Comparison of ENCODE assay signal across 8 mouse cellular contexts in genomic region chr16:17891567-17891959, GRCm38 (mm10). TPM values are rescaled to one million over a fixed set of nuclear protein-coding genes. Genes with fewer than 3 reads are reported as not detected.
DNase-seq lines count a peak whose midpoint lies in the region; ATAC-seq and TF ChIP-seq lines count a peak whose summit lies in the region.

TSS of gene Gm20518 (minus strand) at chr16:17891671.

- H3K27me3 ChIP-seq in heart, embryonic 11.5 days (ENCODE audit: control insufficient read depth, insufficient read depth, low read length): no peaks in the 10 kb centered on the region
- no peaks in the 10 kb centered on the region for H3K27me3 ChIP-seq in kidney, embryonic 16.5 days (ENCODE audit: insufficient read depth, low read length)
- no peaks in the 10 kb centered on the region for H3K27me3 ChIP-seq in liver, adult 2 months (ENCODE audit: control insufficient read depth, insufficient read depth, low read length)
- H3K27me3 ChIP-seq in myocyte (ENCODE audit: control insufficient read depth, insufficient read depth, insufficient read length): no peaks in the 10 kb centered on the region
- no peaks in the 10 kb centered on the region for H3K27me3 ChIP-seq in splenic B cell, adult 2 months (ENCODE audit: control insufficient read depth, insufficient read depth, low read length, poor library complexity, severe bottlenecking)

- peak; percentile 97 for DNase-seq in A20 (ENCODE audit: low read depth, low spot score)
- peak; percentile 78 for DNase-seq in liver, adult 2 months (ENCODE audit: extremely low read depth, low read depth, low spot score)
- peak; percentile 97 for DNase-seq in splenic B cell, adult 2 months (ENCODE audit: low read depth, low spot score)

- TF ChIP-seq CTCF in bone marrow macrophage, adult 2 months (IDR thresholded peaks at IDR 0.05; ENCODE audit: low read depth, low read length): no peak
- TF ChIP-seq CTCF in embryonic fibroblast, embryonic 13.5 days (IDR thresholded peaks at IDR 0.05; ENCODE audit: borderline replicate concordance, insufficient read depth, low read length): no peak
- TF ChIP-seq CTCF in liver, adult 2 months (IDR thresholded peaks at IDR 0.05; ENCODE audit: low read depth, low read length): no peak

- peak within 1 kb of the TSS; percentile 95 for H3K9ac ChIP-seq in heart, embryonic 11.5 days (ENCODE audit: low read depth, low read length)
- peak within 1 kb of the TSS; percentile 98 for H3K9ac ChIP-seq in kidney, embryonic 16.5 days (replicated peaks; ENCODE audit: low read length)
- peak within 1 kb of the TSS; percentile 92 for H3K9ac ChIP-seq in liver, adult 2 months (ENCODE audit: low read depth, low read length)

- H3K36me3 ChIP-seq in heart, embryonic 11.5 days (ENCODE audit: control insufficient read depth, insufficient read depth, low read length): no peaks in the 10 kb centered on the region
- peaks cover 4% of the 10 kb centered on the region; the same call in 1 of the 2 replicates for H3K36me3 ChIP-seq in kidney, embryonic 16.5 days (ENCODE audit: insufficient read depth, low read length)
- H3K36me3 ChIP-seq in liver, adult 2 months (ENCODE audit: control insufficient read depth, insufficient read depth, low read length): no peaks in the 10 kb centered on the region
- H3K36me3 ChIP-seq in myocyte (ENCODE audit: control insufficient read depth, insufficient read depth): no peaks in the 10 kb centered on the region
- no peaks in the 10 kb centered on the region; the same call in 1 of the 2 replicates for H3K36me3 ChIP-seq in splenic B cell, adult 2 months (ENCODE audit: control insufficient read depth, insufficient read depth, low read length, poor library complexity, severe bottlenecking)

- peak within 1 kb of the TSS; percentile 84 for H3K4me2 ChIP-seq in heart, embryonic 11.5 days
- peak within 1 kb of the TSS; percentile 85 for H3K4me2 ChIP-seq in kidney, embryonic 16.5 days (replicated peaks; ENCODE audit: low read depth, low read length)
- H3K4me2 ChIP-seq in myocyte (ENCODE audit: low read depth): peak within 1 kb of the TSS; percentile 97

- under 1% methylated on average over 38 of the region's 38 CpGs for WGBS in heart, embryonic 11.5 days (ENCODE audit: insufficient replicate concordance)
- WGBS in kidney, embryonic 16.5 days: 0% methylated on average over 36 of the region's 38 CpGs
- under 1% methylated on average over 38 of the region's 38 CpGs for WGBS in liver, adult 2 months

- peak within 1 kb of the TSS; percentile 58 for H3ac ChIP-seq in myocyte (ENCODE audit: control insufficient read depth, insufficient read length)

- no peaks in the 10 kb centered on the region for H3K9me3 ChIP-seq in heart, embryonic 11.5 days (replicated peaks; ENCODE audit: control insufficient read depth, low read length)
- no peaks in the 10 kb centered on the region for H3K9me3 ChIP-seq in kidney, embryonic 16.5 days (ENCODE audit: low read length)

- peak within 1 kb of the TSS; percentile 56 for H3K27ac ChIP-seq in bone marrow macrophage, adult 2 months (ENCODE audit: insufficient read depth, low read depth, low read length)
- peak within 1 kb of the TSS; percentile 57; the same call in 1 of the 2 replicates for H3K27ac ChIP-seq in embryonic fibroblast, embryonic 13.5 days (ENCODE audit: insufficient read depth, low read length)
- peak within 1 kb of the TSS; percentile 89 for H3K27ac ChIP-seq in heart, embryonic 11.5 days (ENCODE audit: low read depth, low read length)
- H3K27ac ChIP-seq in kidney, embryonic 16.5 days (ENCODE audit: low read length): peak within 1 kb of the TSS; percentile 96
- H3K27ac ChIP-seq in liver, adult 2 months (replicated peaks; ENCODE audit: insufficient read depth, low read depth, low read length): peak within 1 kb of the TSS; percentile 90

- no peak for TF ChIP-seq POLR2A in bone marrow macrophage, adult 2 months (IDR thresholded peaks at IDR 0.05; ENCODE audit: borderline replicate concordance, low read depth, low read length)
- TF ChIP-seq POLR2A in embryonic fibroblast, embryonic 13.5 days (IDR thresholded peaks at IDR 0.05; ENCODE audit: low read depth, low read length): peak; percentile 92
- TF ChIP-seq POLR2A in liver, adult 2 months (IDR thresholded peaks at IDR 0.05; ENCODE audit: extremely low read depth, insufficient read depth, low read length): peak; percentile 86
- TF ChIP-seq POLR2A in myocyte (IDR thresholded peaks at IDR 0.05; ENCODE audit: insufficient read length, low read depth): peak; percentile 98

- ATAC-seq in heart, embryonic 11.5 days (replicated peaks; ENCODE audit: insufficient number of reproducible peaks, low FRiP score, low TSS enrichment): peak; percentile 99
- ATAC-seq in kidney, embryonic 16.5 days (ENCODE audit: low FRiP score, low TSS enrichment): peak; percentile 98

- H3K79me2 ChIP-seq in liver, adult 2 months (ENCODE audit: control insufficient read depth, insufficient read depth, low read length): peaks cover 23% of the 10 kb centered on the region; the same call in 1 of the 2 replicates
- H3K79me2 ChIP-seq in myocyte (ENCODE audit: control insufficient read depth, insufficient read depth): peaks cover 36% of the 10 kb centered on the region

- H3K4me1 ChIP-seq in bone marrow macrophage, adult 2 months (ENCODE audit: control insufficient read depth, insufficient read depth, low read length): peaks cover 15% of the 10 kb centered on the region
- H3K4me1 ChIP-seq in embryonic fibroblast, embryonic 13.5 days (ENCODE audit: control insufficient read depth, insufficient read depth, low read length): no peaks in the 10 kb centered on the region; the same call in 1 of the 2 replicates
- peaks cover 13% of the 10 kb centered on the region for H3K4me1 ChIP-seq in heart, embryonic 11.5 days (ENCODE audit: control insufficient read depth, insufficient read depth, low read length)
- H3K4me1 ChIP-seq in kidney, embryonic 16.5 days (ENCODE audit: insufficient read depth, low read length): peaks cover 15% of the 10 kb centered on the region
- peaks cover 13% of the 10 kb centered on the region for H3K4me1 ChIP-seq in liver, adult 2 months (ENCODE audit: control insufficient read depth, insufficient read depth, low read length)

- H3K4me3 ChIP-seq in bone marrow macrophage, adult 2 months (ENCODE audit: insufficient read depth, low read length): peak within 1 kb of the TSS; percentile 98
- peak within 1 kb of the TSS; percentile 81 for H3K4me3 ChIP-seq in embryonic fibroblast, embryonic 13.5 days (ENCODE audit: insufficient read depth, low read length)
- H3K4me3 ChIP-seq in heart, embryonic 11.5 days (ENCODE audit: low read depth, low read length): peak within 1 kb of the TSS; percentile 83
- H3K4me3 ChIP-seq in kidney, embryonic 16.5 days (ENCODE audit: low read length): peak within 1 kb of the TSS; percentile 96
- H3K4me3 ChIP-seq in liver, adult 2 months (ENCODE audit: insufficient read depth, low read depth, low read length): peak within 1 kb of the TSS; percentile 84
- H3K4me3 ChIP-seq in myocyte: peak within 1 kb of the TSS; percentile 65

TF ChIP-seq in myocyte, 11 proteins besides CTCF, POLR2A, EP300 and RAD21:
- no peak for TF ChIP-seq TCF3 (IDR thresholded peaks at IDR 0.05; ENCODE audit: insufficient read length, low read depth)
- TF ChIP-seq USF1 (IDR thresholded peaks at IDR 0.05; ENCODE audit: low read depth): no peak
- no peak for TF ChIP-seq E2F4 (IDR thresholded peaks at IDR 0.05; ENCODE audit: insufficient read depth)
- no peak for TF ChIP-seq TCF12 (IDR thresholded peaks at IDR 0.05; ENCODE audit: insufficient read depth, poor library complexity, severe bottlenecking)
- no peak for TF ChIP-seq CEBPB (IDR thresholded peaks at IDR 0.05; ENCODE audit: insufficient read depth, poor library complexity, severe bottlenecking)
- TF ChIP-seq POLR2AphosphoS2 (IDR thresholded peaks at IDR 0.05; ENCODE audit: insufficient read length, low read depth): peak; percentile 97
- no peak for TF ChIP-seq SRF (IDR thresholded peaks at IDR 0.05; ENCODE audit: control insufficient read depth, insufficient read length, low read depth)
- no peak for TF ChIP-seq MYOD1 (IDR thresholded peaks at IDR 0.05; ENCODE audit: control insufficient read depth in 1 of 3, insufficient read length in 2 of 3, low read depth in 2 of 3)
- no peak for TF ChIP-seq MAX (IDR thresholded peaks at IDR 0.05; ENCODE audit: low read depth)
- TF ChIP-seq REST (IDR thresholded peaks at IDR 0.05; ENCODE audit: insufficient read depth, insufficient read length): no peak
- TF ChIP-seq MYOG (IDR thresholded peaks at IDR 0.05; ENCODE audit: control insufficient read depth in 1 of 3, insufficient read depth in 1 of 3, insufficient read length in 2 of 3, low read depth in 2 of 3): peak in 1 of 3 experiments; percentile 1

RNA-seq across cellular contexts. Expression of gene Gm20518, which starts in this region (rescaled TPM):
- not detected in 2 replicates for polyA plus RNA-seq in bone marrow macrophage, adult 2 months (2012; ENCODE audit: insufficient read depth, insufficient read length, missing spikeins)
- polyA plus RNA-seq in embryonic fibroblast, embryonic 13.5 days (2011; ENCODE audit: insufficient read length, low read depth, missing spikeins): 0.26 TPM in 1 of 2 replicates, not detected in the other
- polyA plus RNA-seq in heart, embryonic 11.5 days (2014; fragmentation: Nextera tagmentation; extraction: Ambion mirVana): 0.07 and 0.17 TPM in 2 replicates
- polyA plus RNA-seq in kidney, embryonic 16.5 days (2015; fragmentation: Nextera tagmentation; extraction: Ambion mirVana): 2.6 TPM in 2 replicates
- total RNA-seq in liver, adult 2 months (2014; rRNA removed): 0.07 and 0.09 TPM in 2 replicates
- polyA plus RNA-seq in liver, adult 2 months (2012; rRNA removed): 0.17 and 0.34 TPM in 2 replicates
- polyA plus RNA-seq in myocyte (2012; fragmentation: generic; extraction: Trizol): 0.08 TPM

Comparison
In these comparisons a context has a peak if more than half of its experiments do, and no peak if none do; other contexts are left out.
1. Peak in every context shown above with its lines: DNase-seq, ATAC-seq, H3K4me3 ChIP-seq and H3K27ac ChIP-seq.
2. Peak in ATAC-seq, H3K4me3 ChIP-seq, H3K27ac ChIP-seq, H3K9ac ChIP-seq and H3K4me2 ChIP-seq in heart, embryonic 11.5 days; RNA of the gene not detected or under 1 TPM.
3. Peak in DNase-seq, H3K4me3 ChIP-seq, H3K27ac ChIP-seq and H3K9ac ChIP-seq in liver, adult 2 months; RNA of the gene not detected or under 1 TPM.